Mouse (Mus musculus) kidney, postnatal 0 days (tissue): ENCODE measurements at regions not wholly inside any gene's neighbourhood (a gene's known extent, or its start where the extent isn't known, plus 50 kb on each side); places are given as distances from the start of the nearest gene placed in this dataset.

Experiments
- ATAC-seq: fragments of 200-750 bp; cut with Nextera tagmentation; replicated peaks from 2 replicates; pipeline ENCODE4 v1.8.0; 2017; ENCODE audit warnings: low read depth, moderate number of reproducible peaks, moderate TSS enrichment, moderate library complexity; ENCODE audit not compliant: low FRiP score
- DNase-seq: peaks from one replicate; pipeline ENCODE4 v3.0.0-alpha.2; 2016; ENCODE audit warnings: low spot score
- H3K27ac ChIP-seq: fragments of 300-500 bp; sonication (generic); 2 replicates; pipeline ENCODE4 v1.5.1; 2014; ENCODE audit warnings: mild to moderate bottlenecking
- H3K27me3 ChIP-seq: fragments of 300-500 bp; sonication (generic); 2 replicates; pipeline ENCODE4 v1.6.1; 2014; ENCODE audit warnings: low read length, mixed read lengths; ENCODE audit not compliant: insufficient read depth
- H3K36me3 ChIP-seq: fragments of 300-500 bp; sonication (generic); 2 replicates; pipeline ENCODE4 v1.6.1; 2014; ENCODE audit warnings: low read length, mixed read lengths; ENCODE audit not compliant: insufficient read depth
- H3K4me1 ChIP-seq: fragments of 300-500 bp; sonication (generic); replicated peaks from 2 replicates; pipeline ENCODE4 v1.6.1; 2014; ENCODE audit warnings: antibody characterized with exemption, low read length, mixed read lengths; ENCODE audit not compliant: insufficient read depth
- H3K4me2 ChIP-seq: fragments of 300-500 bp; sonication (generic); 2 replicates; pipeline ENCODE4 v1.6.1; 2014; ENCODE audit warnings: mild to moderate bottlenecking, low read length, moderate library complexity, mixed read lengths
- H3K4me3 ChIP-seq: fragments of 300-500 bp; sonication (generic); replicated peaks from 2 replicates; pipeline ENCODE4 v1.5.1; 2014; ENCODE audit warnings: low read depth, low read length
- H3K9ac ChIP-seq: fragments of 300-500 bp; sonication (generic); 2 replicates; pipeline ENCODE4 v1.6.1; 2014; ENCODE audit warnings: low read depth, low read length
- H3K9me3 ChIP-seq: fragments of 300-500 bp; sonication (generic); replicated peaks from 2 replicates; pipeline ENCODE4 v1.6.1; 2016; ENCODE audit warnings: low read length, inconsistent platforms, mixed read lengths
- CTCF ChIP-seq: IDR thresholded peaks from 2 replicates; pipeline ENCODE4 v1.5.1; 2016; ENCODE audit warnings: antibody characterized with exemption, low read depth, mild to moderate bottlenecking, moderate library complexity
- WGBS: fragments of 180-500 bp; shearing (Covaris S2); extraction: QIAGEN DNeasy Blood & Tissue Kit; methylation state at CpG from one replicate; pipeline ENCODE4 v1.1.7; 2014; 5-methylcytosine and 5-hydroxymethylcytosine counted together

GRCm38 (mm10) chr11:56750639-56751038 lies 260.5 kb upstream of the Gria1 start:
- Histone ChIP-seq H3K9ac (no peak overlapping the region), H3K9me3 (no peaks in the 10 kb centered on the region), H3K36me3 (no peaks in the 10 kb centered on the region), H3K4me3 (no peak overlapping the region), H3K4me2 (no peak overlapping the region), H3K27me3 (no peaks in the 10 kb centered on the region), H3K4me1 (no peaks in the 10 kb centered on the region), H3K27ac (no peak overlapping the region)
- no peak for TF ChIP-seq CTCF
- 48% methylated on average over 8 of the region's 8 CpGs for WGBS
- DNase-seq (no peak), ATAC-seq (no peak)

- Histone ChIP-seq H3K9ac (no peak overlapping the region), H3K27me3 (no peaks in the 10 kb centered on the region), H3K27ac (no peak overlapping the region), H3K4me3 (no peak overlapping the region), H3K4me2 (no peak overlapping the region), H3K9me3 (no peaks in the 10 kb centered on the region), H3K36me3 (no peaks in the 10 kb centered on the region), H3K4me1 (no peaks in the 10 kb centered on the region)
- DNase-seq (no peak), ATAC-seq (no peak)
- no peak for TF ChIP-seq CTCF
- WGBS: 62% methylated on average over 5 of the region's 5 CpGs
These were observed 259.3 kb upstream of the Gria1 start for GRCm38 (mm10) chr11:56751918-56752317.

GRCm38 (mm10) chr11:56753699-56754098 lies 257.5 kb upstream of the Gria1 start:
- Histone ChIP-seq H3K27me3 (no peaks in the 10 kb centered on the region), H3K9ac (no peak overlapping the region), H3K4me1 (no peaks in the 10 kb centered on the region), H3K27ac (no peak overlapping the region), H3K36me3 (no peaks in the 10 kb centered on the region), H3K4me2 (no peak overlapping the region), H3K4me3 (no peak overlapping the region), H3K9me3 (no peaks in the 10 kb centered on the region)
- 84% methylated on average over 3 of the region's 3 CpGs for WGBS
- no peak for TF ChIP-seq CTCF
- ATAC-seq: no peak
- DNase-seq: no peak

GRCm38 (mm10) chr11:56760474-56760873 lies 250.7 kb upstream of the Gria1 start:
- no peak overlapping the region for H3K4me2 ChIP-seq
- no peak overlapping the region for H3K4me3 ChIP-seq
- no peaks in the 10 kb centered on the region for H3K36me3 ChIP-seq
- DNase-seq (no peak), ATAC-seq (no peak)
- H3K27me3 ChIP-seq: no peaks in the 10 kb centered on the region
- no peaks in the 10 kb centered on the region for H3K9me3 ChIP-seq
- H3K4me1 ChIP-seq: no peaks in the 10 kb centered on the region
- H3K9ac ChIP-seq: no peak overlapping the region
- WGBS: 85% methylated on average over 2 of the region's 2 CpGs
- TF ChIP-seq CTCF: no peak
- no peak overlapping the region for H3K27ac ChIP-seq

- H3K27ac ChIP-seq: no peak overlapping the region
These were observed 248.6 kb upstream of the Gria1 start for GRCm38 (mm10) chr11:56762467-56763120.

GRCm38 (mm10) chr11:56767424-56767823 lies 243.8 kb upstream of the Gria1 start:
- no peak for DNase-seq
- Histone ChIP-seq H3K4me2 (no peak overlapping the region), H3K4me3 (no peak overlapping the region), H3K9ac (no peak overlapping the region), H3K4me1 (no peaks in the 10 kb centered on the region), H3K27me3 (no peaks in the 10 kb centered on the region), H3K36me3 (no peaks in the 10 kb centered on the region), H3K9me3 (no peaks in the 10 kb centered on the region), H3K27ac (no peak overlapping the region)
- ATAC-seq: no peak
- TF ChIP-seq CTCF: no peak

More at GRCm38 (mm10) chr11:56762467-56763120, 248.6 kb upstream of the Gria1 start:
- no peaks in the 10 kb centered on the region for H3K36me3 ChIP-seq
- no peaks in the 10 kb centered on the region for H3K27me3 ChIP-seq
- no peak overlapping the region for H3K4me3 ChIP-seq
- TF ChIP-seq CTCF: no peak
- H3K4me1 ChIP-seq: no peaks in the 10 kb centered on the region
- H3K9ac ChIP-seq: no peak overlapping the region
- 29% methylated on average over 5 of the region's 5 CpGs for WGBS
- DNase-seq (peak; percentile 66), ATAC-seq (no peak)
- H3K9me3 ChIP-seq: no peaks in the 10 kb centered on the region
- no peak overlapping the region for H3K4me2 ChIP-seq

GRCm38 (mm10) chr11:56786351-56786750 lies 224.8 kb upstream of the Gria1 start:
- H3K9ac ChIP-seq: no peak overlapping the region
- no peak for ATAC-seq
- no peaks in the 10 kb centered on the region for H3K4me1 ChIP-seq
- H3K27me3 ChIP-seq: no peaks in the 10 kb centered on the region
- H3K27ac ChIP-seq: no peak overlapping the region
- no peak overlapping the region for H3K4me3 ChIP-seq
- H3K36me3 ChIP-seq: no peaks in the 10 kb centered on the region
- no peak for TF ChIP-seq CTCF
- WGBS: 85% methylated on average over 4 of the region's 4 CpGs
- no peak overlapping the region for H3K4me2 ChIP-seq
- no peak for DNase-seq
- no peaks in the 10 kb centered on the region for H3K9me3 ChIP-seq
